Mouse (Mus musculus) liver, adult 2 months (tissue): ENCODE results near the gene Spata46.

Source experiments
- CTCF ChIP-seq: fragments of 200-500 bp; IDR thresholded peaks from 2 replicates; pipeline ENCODE4 v1.5.1; 2011; ENCODE audit warnings: low read depth, low read length, control low read depth
- POLR2A ChIP-seq: fragments of 200-500 bp; IDR thresholded peaks from 2 replicates; pipeline ENCODE4 v1.6.1; 2011; ENCODE audit warnings: low read length, control low read depth; ENCODE audit not compliant: insufficient read depth; ENCODE audit errors: extremely low read depth

- TF ChIP-seq CTCF (no peak), POLR2A (no peak)
Observed at GRCm38 (mm10) chr1:170308503-170308902, at the start of gene Spata46.
